Mouse (Mus musculus) lung, adult 2 months (tissue): ENCODE data around the gene Zfyve21.

Source experiments
- CTCF ChIP-seq: fragments of 200-500 bp; IDR thresholded peaks from 2 replicates; pipeline ENCODE4 v1.5.1; 2011; ENCODE audit warnings: mild to moderate bottlenecking, low read length, control low read depth; ENCODE audit not compliant: insufficient read depth
- POLR2A ChIP-seq: fragments of 200-500 bp; IDR thresholded peaks from 2 replicates; pipeline ENCODE4 v1.6.1; 2011; ENCODE audit warnings: low read depth, mild to moderate bottlenecking, control low read depth, low read length, borderline replicate concordance; ENCODE audit errors: extremely low read depth

GRCm38 (mm10) chr12:111813766-111814617 is at the start of gene Zfyve21, which contains the start of gene Xrcc3:
- TF ChIP-seq POLR2A (peak; percentile 91), CTCF (no peak)
